Mouse (Mus musculus) liver, embryonic 14.5 days (tissue): ENCODE results near the gene Rpl18a.
A peak's percentile ranks its signal among the peaks of the same experiment; 100 is the strongest.

Experiments
- CTCF ChIP-seq: IDR thresholded peaks from 2 replicates; pipeline ENCODE4 v1.5.1; 2016; ENCODE audit warnings: antibody characterized with exemption, low read depth, control low read depth
- EP300 ChIP-seq: IDR thresholded peaks from 2 replicates; pipeline ENCODE4 v1.6.1; 2016; ENCODE audit warnings: antibody characterized with exemption, low read depth

GRCm38 (mm10) chr8:70862824-70863641, 34.2 kb downstream of the Rpl18a start, which contains the start of gene Kcnn1:
- 0 out of 2 replicates have a peak, but pooled peaks have one; percentile 3 for TF ChIP-seq CTCF
- TF ChIP-seq EP300, result no peak
